Mouse (Mus musculus) midbrain, embryonic 10.5 days (tissue): Measurements from ENCODE around the gene Borcs6. TPM values are rescaled to one million over a fixed set of nuclear protein-coding genes. Genes with fewer than 3 reads are reported as not detected.
"Not testable (repeated sequence)": the region's sequence is repeated elsewhere in the genome, so short reads cannot be mapped to it uniquely, and the experiment has no call there.

Experiments
- DNase-seq: peaks from one replicate; pipeline ENCODE4 v3.0.0-alpha.2; 2017; ENCODE audit warnings: low spot score
- H3K27ac ChIP-seq: fragments of 300-500 bp; sonication (generic); replicated peaks from 2 replicates; pipeline ENCODE4 v1.5.1; 2016; ENCODE audit warnings: mild to moderate bottlenecking
- H3K27me3 ChIP-seq: fragments of 300-500 bp; sonication (generic); 2 replicates; pipeline ENCODE4 v1.6.1; 2016; ENCODE audit warnings: low read depth, mild to moderate bottlenecking; ENCODE audit not compliant: poor library complexity, severe bottlenecking
- H3K36me3 ChIP-seq: fragments of 300-500 bp; sonication (generic); 2 replicates; pipeline ENCODE4 v1.6.1; 2016; ENCODE audit warnings: mild to moderate bottlenecking, moderate library complexity
- H3K4me1 ChIP-seq: fragments of 300-500 bp; sonication (generic); 2 replicates; pipeline ENCODE4 v1.6.1; 2016
- H3K4me3 ChIP-seq: fragments of 300-500 bp; sonication (generic); 2 replicates; pipeline ENCODE4 v1.5.1; 2016; ENCODE audit warnings: mild to moderate bottlenecking, moderate library complexity
- H3K9me3 ChIP-seq: fragments of 300-500 bp; sonication (generic); replicated peaks from 2 replicates; pipeline ENCODE4 v1.6.1; 2016; ENCODE audit warnings: mild to moderate bottlenecking
- WGBS: fragments of 180-500 bp; shearing (Covaris S2); methylation state at CpG from one replicate; pipeline ENCODE4 v1.1.7; 2016; 5-methylcytosine and 5-hydroxymethylcytosine counted together
- polyA plus RNA-seq: library from polyadenylated mRNA; unstranded; fragments of >200 nt; fragmentation: Nextera tagmentation; extraction: Ambion mirVana; gene quantifications from 2 replicates; pipeline ENCODE4 v1.2.1, GENCODE M21; 2016

Gene Borcs6
- 6.9 and 8.7 TPM in 2 replicates for polyA plus RNA-seq

GRCm38 (mm10) chr11:69059357-69059974, at the start of gene Borcs6:
TSS of gene Borcs6 (plus strand) at chr11:69059717.
- H3K27me3 ChIP-seq, result peaks cover 7% of the 10 kb centered on the region
- DNase-seq, result peak; percentile 96
- H3K4me3 ChIP-seq, result peak within 1 kb of the TSS; percentile 86
- peak within 1 kb of the TSS; percentile 93 for H3K27ac ChIP-seq
- peaks cover 4% of the 10 kb centered on the region for H3K36me3 ChIP-seq
- peaks cover 42% of the 10 kb centered on the region for H3K4me1 ChIP-seq
- under 1% methylated on average over 64 of the region's 64 CpGs for WGBS
- H3K9me3 ChIP-seq, result no peaks in the 10 kb centered on the region

- 90% methylated on average over 15 of the region's 15 CpGs for WGBS
- peaks cover 8% of the 10 kb centered on the region; the same call in 1 of the 2 replicates for H3K36me3 ChIP-seq
- peaks cover 27% of the 10 kb centered on the region for H3K4me1 ChIP-seq
- H3K27me3 ChIP-seq, result no peaks in the 10 kb centered on the region
- no peak for DNase-seq
- no peaks in the 10 kb centered on the region for H3K9me3 ChIP-seq
- no peak overlapping the region for H3K27ac ChIP-seq
- H3K4me3 ChIP-seq, result peak overlapping the region; percentile 66; the same call in 1 of the 2 replicates
Measured at GRCm38 (mm10) chr11:69010400-69011323, 48.9 kb upstream of the Borcs6 start.

GRCm38 (mm10) chr11:69011445-69011844, 48.1 kb upstream of the Borcs6 start:
- Histone ChIP-seq H3K4me3 (peak overlapping the region; percentile 66), H3K4me1 (peaks cover 32% of the 10 kb centered on the region), H3K27ac (peak overlapping the region; percentile 90; the same call in 1 of the 2 replicates)
- not testable (repeated sequence) for DNase-seq, H3K36me3 ChIP-seq, H3K27me3 ChIP-seq, H3K9me3 ChIP-seq
- WGBS, result 81% methylated on average over 2 of the region's 2 CpGs

- DNase-seq, result peak; percentile 88
- Histone ChIP-seq H3K27me3 (no peaks in the 10 kb centered on the region), H3K4me1 (peaks cover 35% of the 10 kb centered on the region), H3K4me3 (peak overlapping the region; percentile 66), H3K27ac (peak overlapping the region; percentile 90), H3K9me3 (no peaks in the 10 kb centered on the region), H3K36me3 (no peaks in the 10 kb centered on the region)
- 2% methylated on average over 18 of the region's 18 CpGs for WGBS
Measured at GRCm38 (mm10) chr11:69012071-69012601, 47.4 kb upstream of the Borcs6 start.

- Histone ChIP-seq H3K4me3 (peak within 1 kb of the TSS; percentile 70), H3K4me1 (peaks cover 28% of the 10 kb centered on the region), H3K9me3 (no peaks in the 10 kb centered on the region), H3K27ac (peak within 1 kb of the TSS; percentile 97), H3K27me3 (no peaks in the 10 kb centered on the region), H3K36me3 (peaks cover 12% of the 10 kb centered on the region)
- DNase-seq, result peak; percentile 94
- 5% methylated on average over 38 of the region's 38 CpGs for WGBS
Measured at GRCm38 (mm10) chr11:69015644-69016441, 43.7 kb upstream of the Borcs6 start, which contains the start of gene Ctc1. TSS of gene Ctc1 (plus strand) at chr11:69015911.

GRCm38 (mm10) chr11:69016755-69017154, 42.8 kb upstream of the Borcs6 start:
- H3K9me3 ChIP-seq, result no peaks in the 10 kb centered on the region
- H3K27ac ChIP-seq, result peak overlapping the region; percentile 97
- H3K4me1 ChIP-seq, result peaks cover 23% of the 10 kb centered on the region
- no peak for DNase-seq
- 74% methylated on average over 3 of the region's 3 CpGs for WGBS
- peak overlapping the region; percentile 70 for H3K4me3 ChIP-seq
- H3K27me3 ChIP-seq, result no peaks in the 10 kb centered on the region
- H3K36me3 ChIP-seq, result peaks cover 21% of the 10 kb centered on the region

GRCm38 (mm10) chr11:69020691-69021090, 38.8 kb upstream of the Borcs6 start:
- no peaks in the 10 kb centered on the region for H3K9me3 ChIP-seq
- H3K4me1 ChIP-seq, result peaks cover 12% of the 10 kb centered on the region
- DNase-seq, result no peak
- H3K27me3 ChIP-seq, result no peaks in the 10 kb centered on the region
- H3K27ac ChIP-seq, result no peak overlapping the region
- H3K36me3 ChIP-seq, result peaks cover 60% of the 10 kb centered on the region
- H3K4me3 ChIP-seq, result no peak overlapping the region

- Histone ChIP-seq H3K9me3 (no peaks in the 10 kb centered on the region), H3K36me3 (peaks cover 100% of the 10 kb centered on the region), H3K27ac (no peak overlapping the region), H3K4me3 (no peak overlapping the region), H3K4me1 (no peaks in the 10 kb centered on the region), H3K27me3 (no peaks in the 10 kb centered on the region)
- WGBS, result 94% methylated on average over 3 of the region's 3 CpGs
- DNase-seq, result no peak
Measured at GRCm38 (mm10) chr11:69026562-69026961, 33.0 kb upstream of the Borcs6 start.

- H3K27ac ChIP-seq, result no peak overlapping the region
- 72% methylated on average over 2 of the region's 2 CpGs for WGBS
- no peak overlapping the region for H3K4me3 ChIP-seq
- H3K36me3 ChIP-seq, result peaks cover 99% of the 10 kb centered on the region
- no peaks in the 10 kb centered on the region for H3K9me3 ChIP-seq
- no peaks in the 10 kb centered on the region for H3K4me1 ChIP-seq
- H3K27me3 ChIP-seq, result no peaks in the 10 kb centered on the region
- DNase-seq, result no peak
Measured at GRCm38 (mm10) chr11:69028805-69029204, 30.7 kb upstream of the Borcs6 start.

GRCm38 (mm10) chr11:69033552-69033951, 26.0 kb upstream of the Borcs6 start:
- Histone ChIP-seq H3K4me3 (no peak overlapping the region), H3K9me3 (no peaks in the 10 kb centered on the region), H3K27me3 (no peaks in the 10 kb centered on the region), H3K36me3 (peaks cover 78% of the 10 kb centered on the region), H3K4me1 (peaks cover 22% of the 10 kb centered on the region), H3K27ac (no peak overlapping the region)
- no peak for DNase-seq
- WGBS, result 82% methylated on average over 9 of the region's 9 CpGs

- no peaks in the 10 kb centered on the region for H3K9me3 ChIP-seq
- no peak overlapping the region for H3K27ac ChIP-seq
- no peak for DNase-seq
- H3K4me1 ChIP-seq, result peaks cover 32% of the 10 kb centered on the region
- 96% methylated on average over 3 of the region's 3 CpGs for WGBS
- H3K4me3 ChIP-seq, result no peak overlapping the region
- peaks cover 68% of the 10 kb centered on the region for H3K36me3 ChIP-seq
- H3K27me3 ChIP-seq, result no peaks in the 10 kb centered on the region
Measured at GRCm38 (mm10) chr11:69034585-69034984, 24.9 kb upstream of the Borcs6 start.

GRCm38 (mm10) chr11:69035411-69035810, 24.1 kb upstream of the Borcs6 start:
- Histone ChIP-seq H3K27ac (peak overlapping the region; percentile 72), H3K36me3 (peaks cover 59% of the 10 kb centered on the region), H3K9me3 (no peaks in the 10 kb centered on the region), H3K4me3 (peak overlapping the region; percentile 66), H3K4me1 (peaks cover 32% of the 10 kb centered on the region), H3K27me3 (no peaks in the 10 kb centered on the region)
- WGBS, result 80% methylated on average over 9 of the region's 9 CpGs
- DNase-seq, result no peak
